Mouse (Mus musculus) embryonic fibroblast, embryonic 13.5 days (primary cell): ENCODE data around the gene Esrrb. TPM values are rescaled to one million over a fixed set of nuclear protein-coding genes. Genes with fewer than 3 reads are reported as not detected.

Source experiments
- H3K27ac ChIP-seq: 2 replicates; pipeline ENCODE4 v1.5.1; 2012; ENCODE audit warnings: low read length, control low read depth, inconsistent platforms; ENCODE audit not compliant: insufficient read depth
- H3K4me1 ChIP-seq: 2 replicates; pipeline ENCODE4 v1.6.1; 2011; ENCODE audit warnings: low read length; ENCODE audit not compliant: control insufficient read depth, insufficient read depth
- H3K4me3 ChIP-seq: 2 replicates; pipeline ENCODE4 v1.5.1; 2011; ENCODE audit warnings: mild to moderate bottlenecking, control low read depth, low read length; ENCODE audit not compliant: insufficient read depth
- CTCF ChIP-seq: IDR thresholded peaks from 2 replicates; pipeline ENCODE4 v1.5.1; 2011; ENCODE audit warnings: mild to moderate bottlenecking, control low read depth, low read length, moderate library complexity, borderline replicate concordance; ENCODE audit not compliant: insufficient read depth
- POLR2A ChIP-seq: IDR thresholded peaks from 2 replicates; pipeline ENCODE4 v1.6.1; 2011; ENCODE audit warnings: low read depth, mild to moderate bottlenecking, control low read depth, low read length, moderate library complexity
- polyA plus RNA-seq: library from polyadenylated mRNA; stranded (reverse); fragments of >200 nt; gene quantifications from 2 replicates; pipeline ENCODE4 v1.2.4, GENCODE M21; 2011; ENCODE audit warnings: low read depth; ENCODE audit not compliant: missing spikeins, insufficient read length

Gene Esrrb
- polyA plus RNA-seq, 1 experiment, result not detected

- no peaks in the 10 kb centered on the region for H3K4me1 ChIP-seq
- H3K4me3 ChIP-seq, result no peak overlapping the region
- no peak overlapping the region for H3K27ac ChIP-seq
- TF ChIP-seq POLR2A (no peak), CTCF (no peak)
These were observed 1.0 kb upstream of the Esrrb start for GRCm38 (mm10) chr12:86359873-86360272.

GRCm38 (mm10) chr12:86364285-86364684 is 3.4 kb downstream of the Esrrb start:
- no peak overlapping the region for H3K27ac ChIP-seq
- TF ChIP-seq POLR2A, result no peak
- TF ChIP-seq CTCF, result no peak
- H3K4me1 ChIP-seq, result no peaks in the 10 kb centered on the region
- no peak overlapping the region for H3K4me3 ChIP-seq

- no peaks in the 10 kb centered on the region for H3K4me1 ChIP-seq
These were observed 3.8 kb downstream of the Esrrb start for GRCm38 (mm10) chr12:86364756-86365155.

GRCm38 (mm10) chr12:86370611-86371383 is 9.9 kb downstream of the Esrrb start:
- TF ChIP-seq POLR2A (no peak), CTCF (no peak)
- Histone ChIP-seq H3K4me1 (no peaks in the 10 kb centered on the region), H3K27ac (no peak overlapping the region), H3K4me3 (no peak overlapping the region)

More at GRCm38 (mm10) chr12:86364756-86365155, 3.8 kb downstream of the Esrrb start:
- H3K4me3 ChIP-seq, result no peak overlapping the region
- H3K27ac ChIP-seq, result no peak overlapping the region
- TF ChIP-seq CTCF (no peak), POLR2A (no peak)

GRCm38 (mm10) chr12:86374286-86374685 is 13.4 kb downstream of the Esrrb start:
- Histone ChIP-seq H3K27ac (no peak overlapping the region), H3K4me3 (no peak overlapping the region), H3K4me1 (no peaks in the 10 kb centered on the region)
- no peak for TF ChIP-seq POLR2A
- TF ChIP-seq CTCF, result no peak

GRCm38 (mm10) chr12:86379672-86380213 is 18.8 kb downstream of the Esrrb start:
- TF ChIP-seq CTCF, result no peak
- no peak for TF ChIP-seq POLR2A
- no peak overlapping the region for H3K4me3 ChIP-seq
- H3K4me1 ChIP-seq, result no peaks in the 10 kb centered on the region
- no peak overlapping the region for H3K27ac ChIP-seq

GRCm38 (mm10) chr12:86383803-86384202 is 22.9 kb downstream of the Esrrb start:
- no peaks in the 10 kb centered on the region for H3K4me1 ChIP-seq
- H3K4me3 ChIP-seq, result no peak overlapping the region
- no peak overlapping the region for H3K27ac ChIP-seq
- TF ChIP-seq POLR2A (no peak), CTCF (no peak)

- Histone ChIP-seq H3K4me3 (no peak overlapping the region), H3K27ac (no peak overlapping the region), H3K4me1 (no peaks in the 10 kb centered on the region)
- TF ChIP-seq CTCF (no peak), POLR2A (no peak)
These were observed 26.9 kb downstream of the Esrrb start for GRCm38 (mm10) chr12:86387671-86388270.

GRCm38 (mm10) chr12:86394773-86395172 is 33.9 kb downstream of the Esrrb start:
- no peak overlapping the region for H3K27ac ChIP-seq

GRCm38 (mm10) chr12:86395326-86395725 is 34.4 kb downstream of the Esrrb start:
- TF ChIP-seq POLR2A (no peak), CTCF (no peak)

More at GRCm38 (mm10) chr12:86394773-86395172, 33.9 kb downstream of the Esrrb start:
- Histone ChIP-seq H3K4me3 (no peak overlapping the region), H3K4me1 (peaks cover 7% of the 10 kb centered on the region; the same call in 1 of the 2 replicates)
- TF ChIP-seq POLR2A, result no peak
- TF ChIP-seq CTCF, result no peak

More at GRCm38 (mm10) chr12:86395326-86395725, 34.4 kb downstream of the Esrrb start:
- Histone ChIP-seq H3K4me1 (peaks cover 7% of the 10 kb centered on the region; the same call in 1 of the 2 replicates), H3K27ac (no peak overlapping the region), H3K4me3 (no peak overlapping the region)
